Mouse (Mus musculus) CH12.LX (cell line): ENCODE results near the gene Gnb1l. TPM values are rescaled to one million over a fixed set of nuclear protein-coding genes. Genes with fewer than 3 reads are reported as not detected.

Source experiments
- DNase-seq: peaks from one replicate; pipeline ENCODE4 v3.0.0-alpha.2; 2013; ENCODE audit errors: extremely low read depth
- H3K27ac ChIP-seq: 2 replicates; pipeline ENCODE4 v1.5.1; 2012; ENCODE audit warnings: low read depth, mild to moderate bottlenecking, control low read depth, moderate library complexity; ENCODE audit not compliant: insufficient read depth
- H3K27me3 ChIP-seq: replicated peaks from 2 replicates; pipeline ENCODE3; 2012; ENCODE audit warnings: inconsistent platforms
- H3K36me3 ChIP-seq, 2 experiments: replicated peaks in 1 of 2; 2 replicates each; pipeline versions ENCODE3 to v1.6.1; 2012; ENCODE audit warnings: inconsistent platforms in 1 of 2, low read length in 1 of 2, mild to moderate bottlenecking in 1 of 2, mixed read lengths in 1 of 2, moderate library complexity in 1 of 2; ENCODE audit not compliant: control insufficient read depth in 1 of 2, insufficient read depth in 1 of 2
- H3K4me1 ChIP-seq, 2 experiments: 2 replicates each; pipeline ENCODE4 v1.6.1; 2012; ENCODE audit warnings: inconsistent platforms in 1 of 2, moderate library complexity in 1 of 2; ENCODE audit not compliant: insufficient read depth in 2 of 2, control insufficient read depth in 1 of 2
- H3K4me2 ChIP-seq: 2 replicates; pipeline ENCODE4 v1.6.1; 2012; ENCODE audit warnings: low read depth, mild to moderate bottlenecking, control low read depth; ENCODE audit not compliant: poor library complexity, insufficient read depth, severe bottlenecking
- H3K4me3 ChIP-seq, 3 experiments: fragments of 150-350 bp in 1 of 3; sonication (generic) in 1 of 3; replicated peaks in 1 of 3; 2 replicates each; pipeline versions ENCODE3 to v1.5.1; 2011 to 2012; ENCODE audit warnings: low read depth in 2 of 3, low read length in 2 of 3, mild to moderate bottlenecking in 2 of 3, moderate library complexity in 2 of 3, control low read depth in 1 of 3, improper control_type of control experiment in 1 of 3, inconsistent platforms in 1 of 3, mixed read lengths in 1 of 3; ENCODE audit not compliant: poor library complexity in 1 of 3
- H3K79me2 ChIP-seq: replicated peaks from 2 replicates; pipeline ENCODE4 v1.6.1; 2012; ENCODE audit warnings: mild to moderate bottlenecking, moderate library complexity; ENCODE audit not compliant: control insufficient read depth, poor library complexity, insufficient read depth, severe bottlenecking; ENCODE audit errors: extremely low read depth
- H3K9ac ChIP-seq: 2 replicates; pipeline ENCODE4 v1.6.1; 2012; ENCODE audit warnings: low read depth, mild to moderate bottlenecking, control low read depth, moderate library complexity; ENCODE audit not compliant: insufficient read depth
- H3K9me3 ChIP-seq: replicated peaks from 2 replicates; pipeline ENCODE3; 2012; ENCODE audit warnings: low read length, inconsistent platforms, mixed read lengths
- BHLHE40 ChIP-seq: IDR thresholded peaks from 2 replicates; pipeline ENCODE4 v1.6.1; 2011; ENCODE audit warnings: mild to moderate bottlenecking, low read depth, low read length, improper control_type of control experiment
- CHD1 ChIP-seq: IDR thresholded peaks from 2 replicates; pipeline ENCODE4 v1.6.1; 2012; ENCODE audit warnings: low read depth, low read length, improper control_type of control experiment, inconsistent platforms
- CHD2 ChIP-seq: IDR thresholded peaks from 2 replicates; pipeline ENCODE4 v1.6.1; 2011; ENCODE audit warnings: low read length, improper control_type of control experiment
- CTCF ChIP-seq, 2 experiments: IDR thresholded peaks in 1 of 2; conservative IDR thresholded peaks in 1 of 2; 2 replicates each; pipeline ENCODE4 v1.5.1; 2011 to 2012; ENCODE audit warnings: low read depth in 2 of 2, low read length in 2 of 2, improper control_type of control experiment in 1 of 2, inconsistent platforms in 1 of 2, mild to moderate bottlenecking in 1 of 2, moderate library complexity in 1 of 2
- E2F4 ChIP-seq: IDR thresholded peaks from 2 replicates; pipeline ENCODE4 v1.6.1; 2011; ENCODE audit warnings: low read depth, low read length, improper control_type of control experiment; ENCODE audit not compliant: insufficient replicate concordance
- ELF1 ChIP-seq: IDR thresholded peaks from 2 replicates; pipeline ENCODE4 v1.6.1; 2014; ENCODE audit warnings: low read depth, mild to moderate bottlenecking, inconsistent platforms, low read length, improper control_type of control experiment
- GABPA ChIP-seq: IDR thresholded peaks from 2 replicates; pipeline ENCODE4 v1.6.1; 2012; ENCODE audit warnings: low read depth, low read length, improper control_type of control experiment, inconsistent platforms; ENCODE audit not compliant: insufficient replicate concordance
- HCFC1 ChIP-seq: IDR thresholded peaks from 2 replicates; pipeline ENCODE4 v1.6.1; 2012; ENCODE audit warnings: low read depth, mild to moderate bottlenecking, inconsistent platforms, low read length, improper control_type of control experiment
- IRF4 ChIP-seq: IDR thresholded peaks from 2 replicates; pipeline ENCODE4 v1.6.1; 2014; ENCODE audit warnings: low read depth, mild to moderate bottlenecking, inconsistent platforms, low read length, improper control_type of control experiment
- JUN ChIP-seq: IDR thresholded peaks from 2 replicates; pipeline ENCODE4 v1.6.1; 2011; ENCODE audit warnings: low read depth, mild to moderate bottlenecking, low read length, improper control_type of control experiment, moderate library complexity; ENCODE audit not compliant: insufficient read depth
- KAT2A ChIP-seq: IDR thresholded peaks from 2 replicates; pipeline ENCODE4 v1.6.1; 2012; ENCODE audit warnings: low read length, improper control_type of control experiment, inconsistent platforms; ENCODE audit not compliant: insufficient replicate concordance
- MAFK ChIP-seq: IDR thresholded peaks from 2 replicates; pipeline ENCODE4 v1.6.1; 2011; ENCODE audit warnings: low read length, improper control_type of control experiment; ENCODE audit not compliant: insufficient replicate concordance
- MAZ ChIP-seq: IDR thresholded peaks from 2 replicates; pipeline ENCODE4 v1.6.1; 2012; ENCODE audit warnings: low read depth, mild to moderate bottlenecking, inconsistent platforms, low read length, improper control_type of control experiment, moderate library complexity
- MEF2A ChIP-seq: IDR thresholded peaks from 2 replicates; pipeline ENCODE4 v1.6.1; 2014; ENCODE audit warnings: low read depth, mild to moderate bottlenecking, inconsistent platforms, low read length, improper control_type of control experiment, borderline replicate concordance
- MXI1 ChIP-seq: IDR thresholded peaks from 2 replicates; pipeline ENCODE4 v1.6.1; 2011; ENCODE audit warnings: mild to moderate bottlenecking, low read depth, low read length, improper control_type of control experiment
- NRF1 ChIP-seq: IDR thresholded peaks from 2 replicates; pipeline ENCODE4 v1.6.1; 2014; ENCODE audit warnings: low read depth, mild to moderate bottlenecking, inconsistent platforms, low read length, improper control_type of control experiment, moderate library complexity
- POLR2A ChIP-seq: IDR thresholded peaks from 2 replicates; pipeline ENCODE4 v1.6.1; 2011; ENCODE audit warnings: low read depth, mild to moderate bottlenecking, improper control_type of control experiment, low read length
- POLR2AphosphoS2 ChIP-seq: IDR thresholded peaks from 2 replicates; pipeline ENCODE4 v1.6.1; 2011; ENCODE audit warnings: low read depth, low read length, improper control_type of control experiment
- RAD21 ChIP-seq: IDR thresholded peaks from 2 replicates; pipeline ENCODE4 v1.6.1; 2011; ENCODE audit warnings: low read depth, mild to moderate bottlenecking, low read length, improper control_type of control experiment, moderate library complexity
- SIN3A ChIP-seq: IDR thresholded peaks from 2 replicates; pipeline ENCODE4 v1.6.1; 2012; ENCODE audit warnings: low read length, improper control_type of control experiment, inconsistent platforms
- TBP ChIP-seq: conservative IDR thresholded peaks from 2 replicates; pipeline ENCODE4 v1.6.1; 2011; ENCODE audit warnings: low read depth, low read length, improper control_type of control experiment
- UBTF ChIP-seq: IDR thresholded peaks from 2 replicates; pipeline ENCODE4 v1.6.1; 2012; ENCODE audit warnings: low read depth, mild to moderate bottlenecking, inconsistent platforms, low read length, improper control_type of control experiment, moderate library complexity
- USF1 ChIP-seq: IDR thresholded peaks from 2 replicates; pipeline ENCODE4 v1.6.1; 2014; ENCODE audit warnings: low read depth, mild to moderate bottlenecking, inconsistent platforms, low read length, improper control_type of control experiment
- ZC3H11A ChIP-seq: IDR thresholded peaks from 2 replicates; pipeline ENCODE4 v1.6.1; 2012; ENCODE audit warnings: low read depth, mild to moderate bottlenecking, inconsistent platforms, low read length, improper control_type of control experiment
- ZKSCAN1 ChIP-seq: IDR thresholded peaks from 2 replicates; pipeline ENCODE4 v1.6.1; 2012; ENCODE audit warnings: low read depth, inconsistent platforms, low read length, improper control_type of control experiment, borderline replicate concordance
- ZMIZ1 ChIP-seq: IDR thresholded peaks from 2 replicates; pipeline ENCODE4 v1.6.1; 2012; ENCODE audit warnings: low read depth, mild to moderate bottlenecking, inconsistent platforms, low read length, improper control_type of control experiment
- dilution Hi-C: fragments of 300-500 bp; cut with MboI; formaldehyde crosslinking; loops from 2 replicates; pipeline ENCODE4 v1.14.3; 2020; ENCODE audit warnings: low sequenced_read_pairs; ENCODE audit not compliant: extremely low pct_unique_long_range_greater_than_20kb, extremely low pct_ligation_motif_present
- in situ Hi-C: fragments of 300-500 bp; cut with MboI; formaldehyde crosslinking; loops from 3 replicates; pipeline ENCODE4 v1.14.3; 2019; ENCODE audit warnings: low sequenced_read_pairs, low pct_ligation_motif_present, low pct_unique_long_range_greater_than_20kb, mixed read lengths
- polyA plus RNA-seq: library from polyadenylated mRNA; unstranded; fragments of >175 nt; gene quantifications from 2 replicates; pipeline ENCODE4 v1.2.1, GENCODE M21; 2012; ENCODE audit warnings: low read depth; ENCODE audit not compliant: insufficient read length
- total RNA-seq, 2 experiments: library from RNA; depleted of rRNA; stranded (reverse); fragments of 300-350 nt in 1 of 2; fragments of >200 nt in 1 of 2; gene quantifications; 2 replicates each; pipeline ENCODE4 v1.2.3; 2012 to 2014

Gnb1l gene
- total and polyA plus RNA-seq, 3 experiments: 15.9 to 25.5 (median 21.5) TPM

DNA sequence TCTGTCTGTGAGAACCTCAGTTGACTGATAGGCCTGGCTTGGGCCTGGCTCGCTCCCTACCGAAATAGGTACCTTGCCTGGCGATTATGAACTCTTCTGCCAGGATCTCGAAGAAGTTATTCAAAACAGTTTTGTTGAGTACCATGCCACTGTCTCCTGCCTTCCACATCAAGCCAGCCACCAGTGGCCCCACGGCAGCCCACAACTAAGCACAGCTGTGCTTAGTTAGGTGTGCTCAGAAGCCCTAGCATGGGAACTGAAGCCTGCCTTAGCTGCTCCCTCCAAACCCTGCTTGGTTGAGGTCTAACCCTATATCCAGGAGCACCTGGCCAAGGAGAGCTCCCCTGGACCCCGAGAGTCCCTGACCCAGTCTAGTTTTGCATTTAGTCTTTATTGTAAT is 3.0 kb downstream of the Gnb1l start:
- TF ChIP-seq NRF1: no peak
- no peak for TF ChIP-seq CTCF (conservative IDR thresholded peaks at IDR 0.05 in 1 of 2, IDR thresholded peaks at IDR 0.05 in 1 of 2; ENCODE audit: low read depth in 2 of 2, low read length in 2 of 2)
- no peak for TF ChIP-seq MXI1
- no peak for TF ChIP-seq MAZ
- no peak for TF ChIP-seq GABPA
- no peak for TF ChIP-seq BHLHE40
- no peak for TF ChIP-seq JUN
- TF ChIP-seq MEF2A: no peak
- no peak for TF ChIP-seq ZKSCAN1
- no peak for TF ChIP-seq HCFC1
- TF ChIP-seq USF1: no peak
- TF ChIP-seq CHD2: no peak
- no peak for TF ChIP-seq TBP
- no peak for TF ChIP-seq RAD21
- no peak for TF ChIP-seq ZMIZ1
- TF ChIP-seq ELF1: no peak
- TF ChIP-seq ZC3H11A: no peak
- TF ChIP-seq POLR2AphosphoS2: no peak
- no peak for TF ChIP-seq KAT2A
- TF ChIP-seq POLR2A: no peak
- TF ChIP-seq, all 38 proteins: peak for 0
- Histone ChIP-seq H3K27me3 (no peaks in the 10 kb centered on the region), H3K36me3 (peaks cover 15 to 55% of the 10 kb centered on the region in 2 experiments), H3K27ac (no peak overlapping the region), H3K4me3 (no peak overlapping the region), H3K9ac (no peak overlapping the region), H3K79me2 (peaks cover 12% of the 10 kb centered on the region), H3K4me2 (no peak overlapping the region), H3K4me1 (peaks cover 9 to 37% of the 10 kb centered on the region in 2 experiments), H3K9me3 (no peaks in the 10 kb centered on the region)
- in situ Hi-C loops (loop anchor here (5.0 kb wide), 1 partner anchor 101 kb away; no protein-coding TSS in a partner anchor), dilution Hi-C loops (no loop called here)
- DNase-seq: no peak

GRCm38 (mm10) chr16:18503566-18504342 is 5.2 kb downstream of the Gnb1l start:
- Histone ChIP-seq H3K27ac (no peak overlapping the region), H3K9me3 (no peaks in the 10 kb centered on the region), H3K36me3 (peaks cover 15 to 67% of the 10 kb centered on the region in 2 experiments), H3K27me3 (no peaks in the 10 kb centered on the region), H3K9ac (no peak overlapping the region), H3K4me3 (no peak overlapping the region), H3K79me2 (peaks cover 12% of the 10 kb centered on the region), H3K4me1 (peaks cover 9 to 30% of the 10 kb centered on the region in 2 experiments), H3K4me2 (no peak overlapping the region)
- dilution Hi-C loops (no loop called here), in situ Hi-C loops (loop anchor here (5.0 kb wide), 1 partner anchor 99 kb away; no protein-coding TSS in a partner anchor)
- TF ChIP-seq ZC3H11A (no peak), USF1 (no peak), CHD1 (no peak), UBTF (no peak), MAFK (no peak), ZMIZ1 (no peak), E2F4 (no peak), KAT2A (no peak), NRF1 (no peak), CTCF (conservative IDR thresholded peaks at IDR 0.05 in 1 of 2, IDR thresholded peaks at IDR 0.05 in 1 of 2; ENCODE audit: low read depth in 2 of 2, low read length in 2 of 2) (no peak), SIN3A (no peak), IRF4 (no peak)
- no peak for DNase-seq
